Mouse (Mus musculus): ENCODE data around the gene Hydin.

Hydin gene

GRCm38 (mm10) chr8:110444276-110444675 lies 177.5 kb downstream of the Hydin start:
- DNase-seq (ENCODE audit: low spot score in 2 of 2), result no peak

- DNase-seq (ENCODE audit: low spot score in 2 of 2), result no peak
These were observed 183.7 kb downstream of the Hydin start for GRCm38 (mm10) chr8:110450463-110450862.

GRCm38 (mm10) chr8:110454466-110454865 lies 187.7 kb downstream of the Hydin start:
- no peak for DNase-seq (ENCODE audit: low spot score in 2 of 2)

- no peak for DNase-seq (ENCODE audit: low spot score in 2 of 2)
These were observed 190.6 kb downstream of the Hydin start for GRCm38 (mm10) chr8:110457424-110457823.

GRCm38 (mm10) chr8:110462627-110463208 lies 195.9 kb downstream of the Hydin start:
- no peak for DNase-seq (ENCODE audit: low spot score in 2 of 2)

- no peak for DNase-seq (ENCODE audit: low spot score in 2 of 2)
These were observed 197.1 kb downstream of the Hydin start for GRCm38 (mm10) chr8:110463773-110464460.

GRCm38 (mm10) chr8:110465606-110466005 lies 198.8 kb downstream of the Hydin start:
- no peak for DNase-seq (ENCODE audit: low spot score in 2 of 2)

GRCm38 (mm10) chr8:110477256-110477655 lies 210.5 kb downstream of the Hydin start:
- no peak for DNase-seq (ENCODE audit: low spot score in 2 of 2)

GRCm38 (mm10) chr8:110478576-110478975 lies 211.8 kb downstream of the Hydin start:
- DNase-seq (ENCODE audit: low spot score in 2 of 2), result no peak

GRCm38 (mm10) chr8:110479401-110479800 lies 212.6 kb downstream of the Hydin start:
- no peak for DNase-seq (ENCODE audit: low spot score in 2 of 2)

- no peak for DNase-seq (ENCODE audit: low spot score in 2 of 2)
These were observed 215.5 kb downstream of the Hydin start for GRCm38 (mm10) chr8:110482275-110482674.

GRCm38 (mm10) chr8:110485234-110485633 lies 218.5 kb downstream of the Hydin start:
- DNase-seq (ENCODE audit: low spot score in 2 of 2), result no peak

GRCm38 (mm10) chr8:110486020-110486419 lies 219.2 kb downstream of the Hydin start:
- DNase-seq (ENCODE audit: low spot score in 2 of 2), result no peak

- no peak for DNase-seq (ENCODE audit: low spot score in 2 of 2)
These were observed 220.9 kb downstream of the Hydin start for GRCm38 (mm10) chr8:110487644-110488043.

GRCm38 (mm10) chr8:110489344-110489743 lies 222.6 kb downstream of the Hydin start:
- DNase-seq (ENCODE audit: low spot score in 2 of 2), result no peak

GRCm38 (mm10) chr8:110491118-110491517 lies 224.3 kb downstream of the Hydin start:
- no peak for DNase-seq (ENCODE audit: low spot score in 2 of 2)

- no peak for DNase-seq (ENCODE audit: low spot score in 2 of 2)
These were observed 229.5 kb downstream of the Hydin start for GRCm38 (mm10) chr8:110496286-110496685.

GRCm38 (mm10) chr8:110500253-110500652 lies 233.5 kb downstream of the Hydin start:
- DNase-seq (ENCODE audit: low spot score in 2 of 2), result no peak

- DNase-seq (ENCODE audit: low spot score in 2 of 2), result no peak
These were observed 233.9 kb downstream of the Hydin start for GRCm38 (mm10) chr8:110500661-110501060.

GRCm38 (mm10) chr8:110501330-110501729 lies 234.6 kb downstream of the Hydin start:
- DNase-seq (ENCODE audit: low spot score in 2 of 2), result no peak

- no peak for DNase-seq (ENCODE audit: low spot score in 2 of 2)
These were observed 236.1 kb downstream of the Hydin start for GRCm38 (mm10) chr8:110502880-110503279.

GRCm38 (mm10) chr8:110508766-110509165 lies 242.0 kb downstream of the Hydin start:
- DNase-seq (ENCODE audit: low spot score in 2 of 2), result no peak

GRCm38 (mm10) chr8:110519790-110520189 lies 253.0 kb downstream of the Hydin start:
- DNase-seq (ENCODE audit: low spot score in 2 of 2), result no peak

GRCm38 (mm10) chr8:110521851-110522250 lies 255.1 kb downstream of the Hydin start:
- DNase-seq (ENCODE audit: low spot score in 2 of 2), result no peak

Measured in spleen, postnatal 14 days (tissue).